Mouse (Mus musculus) lung, postnatal 0 days (tissue): ENCODE results near the gene Htr2b. TPM values are rescaled to one million over a fixed set of nuclear protein-coding genes. Genes with fewer than 3 reads are reported as not detected.
A peak's percentile ranks its signal among the peaks of the same experiment; 100 is the strongest.

Experiments
- ATAC-seq: fragments of 200-750 bp; cut with Nextera tagmentation; 2 replicates; pipeline ENCODE4 v1.8.0; 2017; ENCODE audit warnings: moderate library complexity
- DNase-seq: peaks from one replicate; pipeline ENCODE4 v3.0.0-alpha.2; 2016; ENCODE audit warnings: low spot score
- H3K27ac ChIP-seq: fragments of 300-500 bp; sonication (generic); 2 replicates; pipeline ENCODE4 v1.5.1; 2014; ENCODE audit warnings: antibody characterized with exemption, mild to moderate bottlenecking, low read length, mixed read lengths
- H3K27me3 ChIP-seq: fragments of 300-500 bp; sonication (generic); replicated peaks from 2 replicates; pipeline ENCODE4 v1.6.1; 2014; ENCODE audit warnings: low read length, mixed read lengths; ENCODE audit not compliant: insufficient read depth
- H3K36me3 ChIP-seq: fragments of 300-500 bp; sonication (generic); 2 replicates; pipeline ENCODE4 v1.6.1; 2014; ENCODE audit warnings: low read length, mixed read lengths; ENCODE audit not compliant: insufficient read depth
- H3K4me1 ChIP-seq: fragments of 300-500 bp; sonication (generic); 2 replicates; pipeline ENCODE4 v1.6.1; 2014; ENCODE audit warnings: antibody characterized with exemption, low read depth, low read length, mixed read lengths; ENCODE audit not compliant: insufficient read depth
- H3K4me2 ChIP-seq: fragments of 300-500 bp; sonication (generic); replicated peaks from 2 replicates; pipeline ENCODE4 v1.6.1; 2014; ENCODE audit warnings: low read depth, mild to moderate bottlenecking, low read length, moderate library complexity, mixed read lengths
- H3K4me3 ChIP-seq: fragments of 300-500 bp; sonication (generic); 2 replicates; pipeline ENCODE4 v1.5.1; 2014; ENCODE audit warnings: low read depth, low read length
- H3K9ac ChIP-seq: fragments of 300-500 bp; sonication (generic); replicated peaks from 2 replicates; pipeline ENCODE4 v1.6.1; 2014; ENCODE audit warnings: low read depth, mild to moderate bottlenecking
- H3K9me3 ChIP-seq: fragments of 300-500 bp; sonication (generic); 2 replicates; pipeline ENCODE4 v1.6.1; 2016; ENCODE audit warnings: low read length, mixed read lengths
- CTCF ChIP-seq: IDR thresholded peaks from 2 replicates; pipeline ENCODE4 v1.5.1; 2016; ENCODE audit warnings: antibody characterized with exemption, mild to moderate bottlenecking
- EP300 ChIP-seq: IDR thresholded peaks from 2 replicates; pipeline ENCODE4 v1.6.1; 2016; ENCODE audit warnings: antibody characterized with exemption, mild to moderate bottlenecking, control low read depth
- WGBS: fragments of 180-500 bp; shearing (Covaris S2); extraction: QIAGEN DNeasy Blood & Tissue Kit; methylation state at CpG from one replicate; pipeline ENCODE4 v1.1.7; 2014; 5-methylcytosine and 5-hydroxymethylcytosine counted together
- polyA plus RNA-seq: library from polyadenylated mRNA; unstranded; fragments of >200 nt; fragmentation: Nextera tagmentation; extraction: Ambion mirVana; gene quantifications from 2 replicates; pipeline ENCODE4 v1.2.1, GENCODE M21; 2015

Gene Htr2b
- polyA plus RNA-seq, 1 experiment from 2014 or later: 1.0 TPM

DNA sequence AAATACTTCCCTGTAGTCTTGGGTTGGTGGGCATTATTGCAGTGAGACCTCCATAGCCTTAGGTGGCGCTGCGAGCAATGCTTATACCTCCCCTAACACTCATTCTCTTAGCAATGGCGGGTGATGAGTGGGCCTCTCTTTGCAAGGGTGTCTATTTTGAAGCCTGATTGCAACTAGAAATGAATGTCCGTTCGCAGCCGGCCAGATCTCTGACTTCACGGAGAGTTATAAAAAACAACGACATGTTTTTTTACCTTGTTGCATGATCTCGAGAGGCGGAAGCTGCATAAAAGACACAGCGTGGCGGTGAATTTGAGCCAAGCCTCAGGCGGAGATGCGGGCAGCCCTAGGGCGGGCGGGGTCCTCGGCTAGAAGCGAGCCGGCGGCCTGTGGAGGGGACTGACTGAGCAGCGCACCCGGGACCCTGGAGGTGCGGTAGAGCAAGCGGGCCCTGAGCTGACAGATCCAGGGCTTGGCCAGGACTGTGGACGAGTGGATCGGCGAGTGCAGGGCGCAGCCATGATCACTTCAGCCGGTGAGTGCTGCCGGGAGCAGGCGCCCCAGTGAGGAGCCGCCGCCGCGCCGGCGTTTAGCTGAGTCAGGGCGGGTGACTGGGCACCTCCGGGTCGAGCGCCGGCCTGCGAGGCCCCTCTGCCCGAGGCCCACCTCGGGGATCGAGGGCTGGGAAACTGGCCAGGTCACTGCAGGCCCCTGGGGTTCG is 47.3 kb downstream of the Htr2b start, which contains the start of gene Psmd1:
Gene Psmd1 (plus strand): TSS at position 117 of the 721 bp plus-strand sequence.
- H3K27me3 ChIP-seq: no peaks in the 10 kb centered on the region
- ATAC-seq (peak; percentile 94), DNase-seq (peak; percentile 96)
- H3K4me1 ChIP-seq: peaks cover 9% of the 10 kb centered on the region; the same call in 1 of the 2 replicates
- peak; percentile 81 for TF ChIP-seq EP300
- TF ChIP-seq CTCF: peak; percentile 93
- H3K27ac ChIP-seq: peak within 1 kb of the TSS; percentile 87
- H3K4me2 ChIP-seq: peak within 1 kb of the TSS; percentile 87
- H3K9ac ChIP-seq: peak within 1 kb of the TSS; percentile 96
- no peaks in the 10 kb centered on the region for H3K9me3 ChIP-seq
- WGBS: under 1% methylated on average over 44 of the region's 47 CpGs
- peak within 1 kb of the TSS; percentile 97 for H3K4me3 ChIP-seq
- H3K36me3 ChIP-seq: no peaks in the 10 kb centered on the region

DNA sequence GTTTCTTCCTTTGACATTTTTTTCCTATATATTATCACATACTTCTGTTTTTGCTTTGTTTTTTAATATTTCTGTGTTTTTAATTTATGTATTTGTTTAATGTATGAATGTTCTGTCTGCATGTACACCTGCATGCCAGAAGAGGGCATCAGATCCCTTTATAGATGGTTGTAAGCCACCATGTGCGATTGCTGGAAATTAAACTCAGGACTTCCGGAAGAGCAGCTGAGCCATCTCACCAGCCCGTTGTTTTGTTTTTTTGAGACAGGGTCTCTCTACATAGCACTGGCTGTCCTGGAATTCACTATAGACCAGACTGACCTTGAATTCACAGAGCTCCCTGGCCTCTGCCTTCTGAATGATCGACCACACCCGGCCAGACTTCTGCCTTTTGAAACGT is 49.2 kb downstream of the Htr2b start:
- Histone ChIP-seq H3K4me2 (no peak overlapping the region), H3K27me3 (no peaks in the 10 kb centered on the region), H3K4me1 (peaks cover 9% of the 10 kb centered on the region; the same call in 1 of the 2 replicates), H3K4me3 (no peak overlapping the region), H3K27ac (no peak overlapping the region), H3K36me3 (no peaks in the 10 kb centered on the region), H3K9me3 (no peaks in the 10 kb centered on the region), H3K9ac (no peak overlapping the region)
- DNase-seq: peak; percentile 16
- ATAC-seq: no peak
- WGBS: 79% methylated on average over 6 of the region's 6 CpGs
- no peak for TF ChIP-seq EP300
- peak; percentile 46 for TF ChIP-seq CTCF

DNA sequence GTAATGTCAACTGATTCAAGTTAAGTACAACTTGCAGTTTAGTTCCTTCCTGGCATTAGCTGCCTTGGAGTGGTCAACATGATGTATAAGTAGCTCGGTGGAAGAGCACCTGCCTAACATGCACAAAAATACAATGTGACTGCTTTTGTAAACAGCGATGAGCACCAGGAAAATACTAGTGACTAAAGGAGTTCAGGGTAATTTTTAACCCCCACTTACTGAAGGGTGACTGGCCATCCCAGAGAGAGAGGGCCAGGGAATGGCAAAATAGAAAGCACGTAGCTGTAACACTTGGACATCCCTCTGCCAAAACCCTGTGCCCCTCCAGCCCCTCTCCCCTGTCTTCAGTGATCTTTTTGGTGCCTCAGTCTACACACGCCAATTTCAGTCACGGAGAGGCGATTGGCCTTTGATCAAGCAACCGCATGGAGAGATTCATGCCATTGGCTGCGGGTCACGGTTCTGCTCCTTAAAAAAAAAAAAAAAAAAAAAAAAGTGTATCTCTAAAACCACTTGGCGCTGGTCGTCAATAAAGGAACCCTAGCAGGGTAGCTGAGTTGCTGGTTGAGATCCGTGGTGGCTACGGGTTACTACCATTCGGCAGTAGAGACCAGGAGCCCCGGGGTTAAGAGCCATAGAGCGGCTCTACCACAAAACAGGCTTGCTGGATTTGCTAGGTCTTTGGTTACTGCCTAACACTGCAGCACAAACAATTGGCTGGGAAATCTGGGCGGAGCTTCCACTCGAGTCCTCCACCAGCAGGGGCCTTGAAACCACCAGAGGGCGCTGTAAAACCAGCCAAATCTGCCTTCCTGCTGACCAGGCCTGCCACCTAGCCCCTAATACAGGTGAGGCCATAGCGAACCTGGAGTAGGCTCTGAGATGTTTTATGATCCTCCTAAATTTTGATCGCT is 52.7 kb downstream of the Htr2b start:
- Histone ChIP-seq H3K4me2 (peak overlapping the region; percentile 64), H3K4me3 (peak overlapping the region; percentile 31), H3K9ac (peak overlapping the region; percentile 39; the same call in 1 of the 2 replicates), H3K27me3 (no peaks in the 10 kb centered on the region), H3K36me3 (no peaks in the 10 kb centered on the region), H3K4me1 (no peaks in the 10 kb centered on the region), H3K9me3 (no peaks in the 10 kb centered on the region), H3K27ac (no peak overlapping the region)
- ATAC-seq: peak; percentile 83
- TF ChIP-seq CTCF: peak; percentile 93
- TF ChIP-seq EP300: no peak
- 9% methylated on average over 21 of the region's 21 CpGs for WGBS
- peak; percentile 95 for DNase-seq

- no peak overlapping the region for H3K27ac ChIP-seq
- TF ChIP-seq EP300 (no peak), CTCF (no peak)
- H3K27me3 ChIP-seq: no peaks in the 10 kb centered on the region
- H3K36me3 ChIP-seq: no peaks in the 10 kb centered on the region
- no peak for ATAC-seq
- no peak overlapping the region for H3K9ac ChIP-seq
- H3K4me3 ChIP-seq: no peak overlapping the region
- 81% methylated on average over 4 of the region's 4 CpGs for WGBS
- no peaks in the 10 kb centered on the region for H3K4me1 ChIP-seq
- H3K9me3 ChIP-seq: no peaks in the 10 kb centered on the region
- no peak overlapping the region for H3K4me2 ChIP-seq
- no peak for DNase-seq
Observed at GRCm38 (mm10) chr1:86056284-86056683, 55.5 kb downstream of the Htr2b start.

- no peak overlapping the region for H3K4me2 ChIP-seq
- no peak for DNase-seq
- ATAC-seq: no peak
- H3K9ac ChIP-seq: no peak overlapping the region
- H3K4me3 ChIP-seq: no peak overlapping the region
- TF ChIP-seq EP300: no peak
- no peak for TF ChIP-seq CTCF
- H3K27me3 ChIP-seq: no peaks in the 10 kb centered on the region
- no peaks in the 10 kb centered on the region for H3K9me3 ChIP-seq
- H3K27ac ChIP-seq: no peak overlapping the region
- no peaks in the 10 kb centered on the region for H3K36me3 ChIP-seq
- no peaks in the 10 kb centered on the region for H3K4me1 ChIP-seq
- WGBS: 57% methylated on average over 3 of the region's 3 CpGs
Observed at GRCm38 (mm10) chr1:86054943-86055342, 56.8 kb downstream of the Htr2b start.
